Mouse (Mus musculus) embryonic facial prominence, embryonic 11.5 days (tissue): Measurements from ENCODE around the gene Kcna5. TPM values are rescaled to one million over a fixed set of nuclear protein-coding genes. Genes with fewer than 3 reads are reported as not detected.

ENCODE experiments used
- polyA plus RNA-seq: library from polyadenylated mRNA; unstranded; fragments of >200 nt; fragmentation: Nextera tagmentation; extraction: Ambion mirVana; gene quantifications from 2 replicates; pipeline ENCODE4 v1.2.1, GENCODE M21; 2014

Gene Kcna5
- polyA plus RNA-seq, 1 experiment from 2014 or later = 1.7 TPM

Other genes with a start within 250 kb of the Kcna5 start
- 0.40 and 0.52 TPM in 2 replicates for gene Kcna1, start 111.0 kb upstream of the Kcna5 start, polyA plus RNA-seq
- gene Kcna6, start 205.3 kb upstream of the Kcna5 start, polyA plus RNA-seq = 6.5 and 6.6 TPM in 2 replicates